Mouse (Mus musculus) E14TG2a.4 (cell line): ENCODE data around the gene Ctsc.

Experiments
- H3K27me3 ChIP-seq: 2 replicates; pipeline ENCODE4 v1.6.1; 2014; ENCODE audit warnings: low read length, control low read depth; ENCODE audit not compliant: insufficient read depth
- H3K36me3 ChIP-seq: 2 replicates; pipeline ENCODE4 v1.6.1; 2014; ENCODE audit warnings: low read length, control low read depth; ENCODE audit not compliant: insufficient read depth
- H3K4me1 ChIP-seq: replicated peaks from 2 replicates; pipeline ENCODE4 v1.6.1; 2014; ENCODE audit warnings: low read depth, low read length, control low read depth
- H3K4me3 ChIP-seq: replicated peaks from 2 replicates; pipeline ENCODE4 v1.5.1; 2014; ENCODE audit warnings: mild to moderate bottlenecking, low read length
- H3K9me3 ChIP-seq: 2 replicates; pipeline ENCODE4 v1.6.1; 2014; ENCODE audit warnings: low read length, control low read depth
- CTCF ChIP-seq: conservative IDR thresholded peaks from 2 replicates; pipeline ENCODE4 v1.5.1; 2014; ENCODE audit warnings: low read length
- NANOG ChIP-seq: IDR thresholded peaks from 2 replicates; pipeline ENCODE4 v1.6.1; 2014; ENCODE audit warnings: borderline replicate concordance, low read length, mixed read lengths
- POU5F1 ChIP-seq: IDR thresholded peaks from 2 replicates; pipeline ENCODE4 v1.6.1; 2014; ENCODE audit warnings: low read length, borderline replicate concordance

Gene Ctsc

GRCm38 (mm10) chr7:88343828-88344227 lies 65.9 kb downstream of the Ctsc start:
- Histone ChIP-seq H3K27me3 (no peaks in the 10 kb centered on the region), H3K9me3 (no peaks in the 10 kb centered on the region), H3K4me3 (no peak overlapping the region), H3K36me3 (no peaks in the 10 kb centered on the region), H3K4me1 (no peaks in the 10 kb centered on the region)
- TF ChIP-seq CTCF (peak; percentile 65), NANOG (no peak), POU5F1 (no peak)

DNA sequence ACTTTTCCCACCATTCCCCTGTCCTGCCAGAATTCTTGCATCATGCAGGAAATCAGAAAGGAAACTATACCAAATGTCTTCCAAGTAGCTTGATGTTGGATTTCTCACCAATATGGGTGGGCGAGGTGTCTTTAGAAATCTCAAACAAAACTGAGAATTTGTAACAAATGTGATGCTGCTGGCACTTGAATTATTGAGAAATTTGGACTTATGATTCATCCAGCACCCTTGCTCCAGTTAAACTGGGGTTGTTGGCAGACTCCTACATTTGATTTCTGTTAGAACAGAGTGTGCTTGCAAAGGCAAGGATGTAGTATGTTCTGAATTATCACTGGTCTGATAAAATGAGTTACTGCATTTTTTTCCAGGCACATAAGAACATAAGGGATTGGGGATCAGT lies 68.2 kb downstream of the Ctsc start:
- Histone ChIP-seq H3K36me3 (no peaks in the 10 kb centered on the region), H3K9me3 (no peaks in the 10 kb centered on the region), H3K4me1 (no peaks in the 10 kb centered on the region), H3K4me3 (no peak overlapping the region), H3K27me3 (no peaks in the 10 kb centered on the region)
- TF ChIP-seq POU5F1, result no peak
- TF ChIP-seq NANOG, result no peak
- no peak for TF ChIP-seq CTCF

DNA sequence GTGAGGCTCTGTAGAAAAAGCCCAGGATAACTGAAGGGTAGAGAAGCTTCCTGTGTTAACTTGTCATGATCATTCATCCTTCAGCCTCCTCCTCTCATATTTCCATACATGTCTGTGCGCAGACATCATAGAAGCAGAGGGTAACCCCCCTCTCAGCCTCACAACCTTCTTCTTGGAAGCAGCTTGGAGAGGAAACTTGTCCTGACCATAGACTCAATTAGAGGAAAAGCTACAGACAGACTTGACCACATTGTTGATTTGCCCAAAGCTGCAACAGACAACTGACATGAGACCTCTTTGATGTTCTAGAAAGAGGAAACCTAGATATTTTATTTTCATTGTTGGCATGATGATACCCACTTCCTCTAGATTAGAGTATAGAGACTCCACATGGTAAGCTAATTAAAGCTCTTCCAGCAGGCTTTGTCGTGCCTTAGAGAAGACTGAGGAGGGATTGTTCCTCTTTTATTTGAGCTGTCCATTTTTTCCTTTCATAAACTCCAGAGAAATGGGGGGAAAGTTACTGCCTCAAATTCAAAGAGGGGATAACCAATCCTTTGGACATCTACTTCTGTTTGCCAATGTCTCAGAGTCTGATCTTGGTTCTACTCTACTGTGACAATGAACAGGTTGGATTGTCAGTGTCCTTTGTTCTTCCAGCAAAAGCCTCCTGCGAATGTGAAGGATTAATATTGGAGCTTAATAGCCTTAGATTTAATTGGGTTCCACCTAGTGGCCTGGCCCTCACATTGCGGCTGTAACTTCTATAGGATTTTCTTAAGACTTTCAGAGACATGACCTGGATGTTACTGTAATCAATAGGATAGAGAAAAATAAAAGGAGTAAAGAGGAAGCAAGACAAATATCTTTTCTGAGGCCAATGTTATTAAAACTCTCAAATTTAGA lies 79.2 kb downstream of the Ctsc start:
- H3K36me3 ChIP-seq, result no peaks in the 10 kb centered on the region
- H3K4me1 ChIP-seq, result no peaks in the 10 kb centered on the region
- H3K4me3 ChIP-seq, result no peak overlapping the region
- no peaks in the 10 kb centered on the region for H3K27me3 ChIP-seq
- no peaks in the 10 kb centered on the region for H3K9me3 ChIP-seq
- TF ChIP-seq POU5F1, result no peak
- TF ChIP-seq NANOG, result no peak
- peak; percentile 61 for TF ChIP-seq CTCF

DNA sequence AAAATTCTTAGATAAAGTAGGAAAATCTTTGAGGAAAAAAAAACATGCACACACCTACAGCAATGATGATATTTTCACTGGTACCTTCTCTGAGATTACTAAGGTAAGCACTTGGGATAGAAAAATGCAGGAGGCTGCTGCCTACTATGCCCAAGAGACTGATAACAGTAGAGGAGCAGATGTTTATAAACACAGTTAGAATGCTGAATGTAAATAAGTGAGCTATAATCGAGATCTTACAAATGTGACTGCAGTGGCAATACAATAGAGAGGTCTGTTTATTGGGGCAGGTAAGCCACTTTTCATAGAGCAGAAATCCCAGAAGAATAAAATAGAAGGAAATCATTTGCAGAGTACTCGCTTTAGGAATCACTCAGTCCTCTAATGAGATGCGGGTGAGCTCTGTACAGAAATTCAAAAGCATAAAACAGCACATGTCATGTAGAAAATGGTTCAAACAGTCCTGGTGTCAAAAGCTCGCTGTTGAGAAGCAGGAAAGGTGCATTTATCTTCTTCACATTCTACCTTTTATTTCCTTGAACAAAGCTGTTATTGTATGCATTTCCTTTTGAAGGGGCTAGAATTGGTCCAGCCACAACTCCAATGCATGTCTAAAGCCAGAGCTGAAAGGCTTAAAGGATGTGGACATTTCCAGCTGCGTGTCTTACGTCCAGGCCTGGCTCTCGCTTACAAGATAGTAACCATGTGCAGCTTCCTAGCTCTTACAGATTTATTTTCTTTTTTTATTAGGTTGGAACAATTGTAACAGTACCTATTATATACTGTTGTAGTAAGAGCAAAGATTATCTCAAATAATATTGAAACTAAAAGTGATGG lies 80.4 kb downstream of the Ctsc start:
- Histone ChIP-seq H3K36me3 (no peaks in the 10 kb centered on the region), H3K9me3 (no peaks in the 10 kb centered on the region)
- TF ChIP-seq CTCF, result no peak
- TF ChIP-seq NANOG, result no peak
- TF ChIP-seq POU5F1, result no peak

More for the DNA sequence above, 80.4 kb downstream of the Ctsc start:
- no peaks in the 10 kb centered on the region for H3K27me3 ChIP-seq
- no peak overlapping the region for H3K4me3 ChIP-seq
- no peaks in the 10 kb centered on the region for H3K4me1 ChIP-seq
